Mouse (Mus musculus) kidney, embryonic 15.5 days (tissue): ENCODE measurements at regions not wholly inside any gene's neighbourhood (a gene's known extent, or its start where the extent isn't known, plus 50 kb on each side); places are given as distances from the start of the nearest gene placed in this dataset.

ENCODE experiments used
- ATAC-seq: fragments of 200-750 bp; cut with Nextera tagmentation; replicated peaks from 2 replicates; pipeline ENCODE4 v1.8.0; 2017; ENCODE audit warnings: moderate TSS enrichment; ENCODE audit not compliant: low FRiP score
- H3K27ac ChIP-seq: fragments of 300-500 bp; sonication (generic); 2 replicates; pipeline ENCODE4 v1.5.1; 2015; ENCODE audit warnings: mild to moderate bottlenecking, inconsistent platforms
- H3K27me3 ChIP-seq: fragments of 300-500 bp; sonication (generic); 2 replicates; pipeline ENCODE4 v1.6.1; 2015; ENCODE audit warnings: inconsistent platforms
- H3K36me3 ChIP-seq: fragments of 300-500 bp; sonication (generic); 2 replicates; pipeline ENCODE4 v1.6.1; 2015; ENCODE audit warnings: inconsistent platforms
- H3K4me1 ChIP-seq: fragments of 300-500 bp; sonication (generic); 2 replicates; pipeline ENCODE4 v1.6.1; 2015; ENCODE audit warnings: inconsistent platforms
- H3K4me2 ChIP-seq: fragments of 300-500 bp; sonication (generic); 2 replicates; pipeline ENCODE4 v1.6.1; 2015; ENCODE audit warnings: moderate library complexity, mild to moderate bottlenecking, inconsistent platforms
- H3K4me3 ChIP-seq: fragments of 300-500 bp; sonication (generic); replicated peaks from 2 replicates; pipeline ENCODE4 v1.5.1; 2015; ENCODE audit warnings: mild to moderate bottlenecking, inconsistent platforms
- H3K9ac ChIP-seq: fragments of 300-500 bp; sonication (generic); 2 replicates; pipeline ENCODE4 v1.6.1; 2015; ENCODE audit warnings: mild to moderate bottlenecking, inconsistent platforms
- H3K9me3 ChIP-seq: fragments of 300-500 bp; sonication (generic); replicated peaks from 2 replicates; pipeline ENCODE4 v1.6.1; 2016; ENCODE audit warnings: inconsistent platforms
- WGBS: fragments of 180-500 bp; shearing (Covaris S2); methylation state at CpG from one replicate; pipeline ENCODE4 v1.1.7; 2015; ENCODE audit warnings: mixed read lengths; 5-methylcytosine and 5-hydroxymethylcytosine counted together

DNA sequence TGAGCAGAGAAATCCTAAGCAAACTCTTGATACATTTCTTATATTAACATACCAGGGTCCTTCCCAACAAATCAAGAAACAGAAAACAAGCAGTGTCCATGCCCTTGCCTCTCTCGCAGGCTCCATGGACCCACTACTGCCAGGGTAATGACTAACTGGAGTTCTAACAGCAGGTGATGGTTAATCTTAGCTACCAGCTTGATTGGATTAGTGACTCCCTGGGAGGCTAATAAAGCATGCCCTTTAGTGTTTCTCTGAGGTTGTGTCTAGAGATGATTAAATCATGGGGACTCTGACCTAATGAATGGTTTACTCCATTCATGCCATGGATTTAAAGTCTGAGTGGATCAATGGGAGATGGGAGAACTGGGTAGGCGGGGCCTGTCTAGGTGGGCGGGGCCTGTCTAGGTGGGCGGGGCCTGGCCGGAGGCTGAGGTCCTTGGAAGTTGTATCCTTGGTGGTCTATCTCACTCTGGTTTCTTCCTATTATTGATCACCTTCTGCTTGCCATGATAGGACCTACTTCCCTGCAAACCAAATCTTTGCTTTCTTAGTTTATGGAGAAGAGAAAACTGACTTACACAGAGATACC lies 247.3 kb upstream of the Gadl1 start:
- no peaks in the 10 kb centered on the region for H3K27me3 ChIP-seq
- WGBS: 80% methylated on average over 5 of the region's 5 CpGs
- no peak overlapping the region for H3K9ac ChIP-seq
- H3K36me3 ChIP-seq: no peaks in the 10 kb centered on the region
- no peak overlapping the region for H3K4me3 ChIP-seq
- no peak overlapping the region for H3K4me2 ChIP-seq
- H3K4me1 ChIP-seq: peaks cover 14% of the 10 kb centered on the region
- no peaks in the 10 kb centered on the region for H3K9me3 ChIP-seq
- peak; percentile 75; the same call in 1 of the 2 replicates for ATAC-seq
- H3K27ac ChIP-seq: peak overlapping the region; percentile 67; the same call in 1 of the 2 replicates

DNA sequence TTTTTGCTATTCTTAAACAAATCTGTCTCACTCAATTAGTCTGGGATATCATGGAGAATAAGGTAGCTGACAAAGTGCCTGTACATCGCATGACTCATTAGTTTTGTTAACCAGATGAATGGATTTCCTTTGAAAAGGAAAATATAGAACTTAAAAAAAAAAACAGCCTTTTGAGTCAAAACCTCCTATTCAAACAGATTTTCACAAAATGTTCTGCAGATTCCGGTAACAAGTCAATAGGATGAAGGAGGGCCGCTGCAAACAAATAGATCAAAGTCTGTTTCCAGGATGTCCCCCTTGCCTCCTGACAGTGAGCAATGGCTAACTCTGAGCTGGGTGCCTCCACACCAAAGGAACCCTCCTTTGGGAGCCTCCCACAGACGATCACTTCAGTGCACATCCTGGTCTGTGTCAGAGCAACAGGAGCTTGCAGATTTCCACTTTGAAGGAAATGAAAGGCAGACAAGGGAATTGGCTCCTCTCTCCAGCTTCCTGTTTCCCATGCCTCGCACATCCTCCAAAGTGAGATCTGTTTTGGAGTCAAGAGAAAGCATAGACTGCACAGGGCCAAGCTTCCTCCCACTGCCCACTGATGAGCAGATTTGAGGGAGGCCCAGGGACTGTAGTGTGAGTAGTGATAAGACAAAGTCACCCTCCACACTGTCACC lies 243.8 kb upstream of the Gadl1 start:
- Histone ChIP-seq H3K9me3 (no peaks in the 10 kb centered on the region), H3K4me3 (no peak overlapping the region), H3K27ac (peak overlapping the region; percentile 9; the same call in 1 of the 2 replicates), H3K36me3 (no peaks in the 10 kb centered on the region), H3K4me2 (no peak overlapping the region), H3K4me1 (peaks cover 16% of the 10 kb centered on the region), H3K27me3 (no peaks in the 10 kb centered on the region), H3K9ac (no peak overlapping the region)
- ATAC-seq: no peak; the same call in 1 of the 2 replicates
- 16% methylated on average over 5 of the region's 5 CpGs for WGBS

DNA sequence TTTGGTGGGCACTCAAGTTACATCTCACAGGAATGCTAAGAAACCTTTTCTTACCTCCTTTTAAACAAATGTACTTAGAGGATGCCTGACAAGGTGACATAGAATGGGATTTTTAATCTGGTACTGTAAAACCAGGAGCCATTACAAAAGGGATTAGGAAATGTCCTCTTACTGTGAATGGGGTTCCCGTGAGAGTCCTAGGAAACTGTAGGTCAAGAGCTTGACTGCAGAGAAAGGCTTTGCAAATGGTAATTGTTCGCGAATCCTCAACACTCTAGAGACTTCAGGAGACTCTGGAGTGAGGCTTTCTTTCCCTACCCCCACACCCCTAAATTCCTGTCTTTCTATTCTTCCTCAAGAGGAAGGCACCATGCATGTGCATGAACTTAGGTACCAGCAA lies 242.7 kb upstream of the Gadl1 start:
- Histone ChIP-seq H3K9ac (no peak overlapping the region), H3K27me3 (no peaks in the 10 kb centered on the region), H3K4me1 (peaks cover 16% of the 10 kb centered on the region), H3K27ac (no peak overlapping the region), H3K4me2 (no peak overlapping the region), H3K9me3 (no peaks in the 10 kb centered on the region), H3K4me3 (no peak overlapping the region), H3K36me3 (no peaks in the 10 kb centered on the region)
- 90% methylated on average over 3 of the region's 3 CpGs for WGBS
- ATAC-seq: no peak

DNA sequence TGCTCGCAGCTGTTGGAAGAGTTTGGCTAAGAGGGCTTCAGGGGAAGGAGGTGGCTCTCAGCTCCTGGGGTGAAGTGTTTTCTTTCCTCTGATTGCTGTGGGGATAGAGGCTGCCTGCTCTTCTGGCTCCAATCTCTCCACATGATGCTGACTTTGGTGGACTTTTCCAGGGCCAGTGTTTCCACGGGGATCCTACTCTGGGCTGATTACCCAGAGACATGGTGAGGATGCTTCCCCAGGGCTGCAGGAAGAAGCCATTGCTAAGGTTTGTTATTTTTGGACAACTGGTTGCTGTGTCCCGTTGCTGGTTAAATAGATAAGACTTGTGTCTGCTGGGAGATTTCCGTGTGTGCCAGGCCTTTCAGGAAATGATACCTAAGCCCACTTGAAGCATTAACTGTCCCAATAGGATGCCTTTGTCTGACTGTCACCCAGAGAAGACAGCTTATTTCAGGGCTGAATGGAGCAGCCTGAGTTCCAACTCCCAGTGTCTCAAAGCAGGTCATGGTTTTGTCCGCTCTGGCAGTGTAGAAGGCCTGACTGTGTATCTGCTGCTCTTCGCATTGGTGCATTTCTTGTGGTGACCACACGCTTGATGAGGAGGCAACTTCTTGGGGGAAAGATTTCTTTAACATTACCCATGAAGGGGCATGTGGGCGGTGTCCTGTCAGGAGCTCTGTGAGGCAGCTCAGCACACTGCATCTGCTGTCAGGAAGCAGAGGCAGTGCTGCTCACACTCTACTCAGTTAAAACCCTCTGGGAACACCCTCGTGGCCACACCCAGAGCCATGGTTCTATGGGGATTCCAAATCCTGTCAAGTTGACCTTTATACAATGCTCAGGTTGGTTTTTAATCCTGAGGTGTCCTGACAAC lies 228.3 kb upstream of the Gadl1 start:
- WGBS: 67% methylated on average over 9 of the region's 9 CpGs
- H3K4me1 ChIP-seq: peaks cover 7% of the 10 kb centered on the region
- ATAC-seq: no peak
- H3K27ac ChIP-seq: no peak overlapping the region
- H3K4me2 ChIP-seq: no peak overlapping the region
- no peak overlapping the region for H3K4me3 ChIP-seq
- H3K27me3 ChIP-seq: no peaks in the 10 kb centered on the region
- H3K9me3 ChIP-seq: no peaks in the 10 kb centered on the region
- no peak overlapping the region for H3K9ac ChIP-seq
- H3K36me3 ChIP-seq: no peaks in the 10 kb centered on the region

DNA sequence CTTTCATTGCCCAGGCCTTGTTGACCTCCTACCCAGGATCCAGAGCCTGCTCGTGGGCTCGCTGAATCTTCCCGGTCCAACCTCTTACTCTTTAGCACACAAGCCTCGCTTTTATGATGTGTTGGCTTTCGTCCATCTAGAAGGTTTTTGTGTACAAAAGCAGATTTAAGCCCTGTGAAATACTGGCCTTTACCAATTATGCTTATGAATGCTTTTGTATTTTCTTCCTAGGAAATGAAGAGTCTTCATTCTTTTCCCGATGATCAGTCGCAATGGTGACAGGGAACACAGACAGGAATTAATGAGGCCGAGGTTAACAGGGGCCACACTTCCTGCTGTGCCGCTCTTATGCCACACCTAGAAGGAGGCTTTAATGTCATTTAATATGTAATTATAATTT lies 227.4 kb upstream of the Gadl1 start:
- Histone ChIP-seq H3K36me3 (no peaks in the 10 kb centered on the region), H3K4me2 (no peak overlapping the region), H3K4me3 (no peak overlapping the region), H3K4me1 (peaks cover 7% of the 10 kb centered on the region), H3K9me3 (no peaks in the 10 kb centered on the region), H3K27me3 (no peaks in the 10 kb centered on the region), H3K9ac (no peak overlapping the region), H3K27ac (no peak overlapping the region)
- 53% methylated on average over 9 of the region's 9 CpGs for WGBS
- no peak for ATAC-seq

DNA sequence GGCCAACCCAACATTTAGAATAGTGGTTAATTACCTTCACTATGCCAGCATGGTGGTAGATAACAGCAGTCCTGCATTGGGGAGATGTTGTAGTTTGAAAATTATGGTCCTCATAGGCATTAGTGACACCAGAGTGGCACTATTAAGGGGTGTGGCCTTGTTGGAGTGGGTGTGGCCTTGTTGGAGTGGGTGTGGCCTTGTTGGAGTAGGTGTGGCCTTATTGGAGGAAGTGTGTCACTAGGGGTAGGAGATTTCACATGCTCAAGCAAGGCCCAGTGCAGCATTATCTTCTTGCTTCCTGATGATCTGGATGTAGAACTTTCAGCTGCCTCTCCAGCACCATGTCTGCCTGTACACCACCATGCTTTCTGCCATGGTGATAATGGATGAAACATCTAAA lies 225.3 kb upstream of the Gadl1 start:
- ATAC-seq: no peak
- Histone ChIP-seq H3K4me2 (no peak overlapping the region), H3K4me1 (peaks cover 7% of the 10 kb centered on the region), H3K9me3 (no peaks in the 10 kb centered on the region), H3K36me3 (no peaks in the 10 kb centered on the region), H3K9ac (no peak overlapping the region), H3K27ac (no peak overlapping the region), H3K27me3 (no peaks in the 10 kb centered on the region), H3K4me3 (no peak overlapping the region)

DNA sequence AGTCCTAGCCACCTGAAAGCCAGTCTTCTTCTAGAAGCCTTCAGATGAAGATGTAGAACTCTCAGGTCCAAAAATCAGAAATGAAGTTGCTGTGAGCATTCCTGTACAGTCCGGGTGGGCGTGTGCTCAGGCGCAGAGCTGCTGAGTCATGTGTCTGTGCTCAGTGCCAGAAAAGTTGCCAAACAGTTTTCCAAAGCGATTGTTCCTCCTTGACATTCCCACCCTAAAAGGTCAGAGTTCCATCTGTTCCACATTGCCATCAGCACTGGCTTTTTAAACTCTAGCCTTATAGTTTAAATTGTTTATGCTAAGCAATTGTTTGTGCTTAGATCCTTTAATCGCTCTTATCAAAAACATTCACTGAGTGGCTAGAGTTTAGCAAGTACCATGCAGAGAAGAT lies 222.7 kb upstream of the Gadl1 start:
- no peaks in the 10 kb centered on the region for H3K36me3 ChIP-seq
- no peak overlapping the region for H3K4me2 ChIP-seq
- no peaks in the 10 kb centered on the region for H3K27me3 ChIP-seq
- H3K4me1 ChIP-seq: peaks cover 1% of the 10 kb centered on the region; the same call in 1 of the 2 replicates
- WGBS: 91% methylated on average over 5 of the region's 5 CpGs
- H3K27ac ChIP-seq: no peak overlapping the region
- no peak for ATAC-seq
- H3K9me3 ChIP-seq: no peaks in the 10 kb centered on the region
- no peak overlapping the region for H3K4me3 ChIP-seq
- H3K9ac ChIP-seq: no peak overlapping the region

DNA sequence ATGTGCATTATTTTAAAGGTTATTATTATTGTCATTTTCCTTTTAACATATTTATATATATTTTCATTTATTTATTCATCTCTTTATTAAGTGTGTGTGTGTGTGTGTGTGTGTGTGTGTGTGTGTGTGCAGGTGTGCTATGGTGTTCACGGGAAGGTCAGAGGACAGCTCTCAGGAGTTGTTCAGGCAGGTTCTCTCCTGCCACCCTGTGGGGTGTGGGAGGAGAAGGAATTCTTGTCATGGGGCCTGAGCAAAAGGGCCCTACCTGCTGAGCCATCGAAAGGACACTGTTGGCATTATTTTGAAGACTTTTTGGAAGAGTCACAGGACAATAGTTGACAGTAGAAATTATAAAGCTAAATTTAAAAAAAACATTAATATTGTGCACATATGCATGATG lies 216.4 kb upstream of the Gadl1 start:
- ATAC-seq: no peak
- H3K27me3 ChIP-seq: no peaks in the 10 kb centered on the region
- no peak overlapping the region for H3K9ac ChIP-seq
- H3K4me1 ChIP-seq: no peaks in the 10 kb centered on the region
- 55% methylated on average over 2 of the region's 2 CpGs for WGBS
- no peak overlapping the region for H3K4me2 ChIP-seq
- no peaks in the 10 kb centered on the region for H3K36me3 ChIP-seq
- no peaks in the 10 kb centered on the region for H3K9me3 ChIP-seq
- H3K4me3 ChIP-seq: no peak overlapping the region
- no peak overlapping the region for H3K27ac ChIP-seq

DNA sequence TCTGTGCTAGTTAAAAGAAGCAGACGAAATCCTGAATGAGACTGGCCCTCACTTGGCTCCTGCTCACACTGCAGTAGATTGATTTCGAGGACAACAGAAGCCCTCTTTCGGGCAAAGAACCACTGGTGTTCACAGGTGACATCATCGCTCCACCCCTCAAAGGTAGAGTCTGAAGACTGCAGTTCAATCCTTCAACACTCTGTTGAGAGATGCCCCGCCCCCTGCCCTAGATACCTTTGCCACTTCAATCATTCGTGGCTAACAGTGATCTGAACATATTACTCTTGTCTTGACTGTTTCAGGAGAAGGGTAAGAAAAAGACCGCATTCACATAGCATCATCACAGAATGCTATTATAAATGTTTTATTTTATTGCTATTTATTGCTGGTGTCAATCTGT lies 205.5 kb upstream of the Gadl1 start:
- ATAC-seq: no peak
- WGBS: 91% methylated on average over 7 of the region's 7 CpGs

DNA sequence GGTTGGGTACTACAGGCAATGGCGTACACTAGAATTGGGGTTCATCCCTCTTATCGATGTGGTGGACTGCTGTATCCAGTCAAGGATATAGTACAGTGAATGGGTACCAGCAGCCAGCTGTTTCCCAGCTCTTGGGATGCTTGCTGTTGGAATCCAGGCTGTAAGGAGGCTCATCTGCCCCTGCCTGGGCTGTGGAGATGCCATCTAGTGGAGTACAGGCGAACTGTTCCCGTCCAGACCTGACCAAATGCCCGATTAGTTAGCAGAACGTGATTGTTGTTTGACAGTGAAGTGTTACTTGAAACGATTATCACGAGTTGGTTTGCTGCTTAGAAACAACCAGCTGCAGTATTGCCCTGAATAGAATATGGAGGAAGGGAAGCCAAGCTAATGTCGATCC lies 205.0 kb upstream of the Gadl1 start:
- WGBS: 32% methylated on average over 9 of the region's 9 CpGs
- ATAC-seq: no peak
- H3K27me3 ChIP-seq: no peaks in the 10 kb centered on the region
- no peak overlapping the region for H3K4me3 ChIP-seq
- H3K4me1 ChIP-seq: peaks cover 13% of the 10 kb centered on the region; the same call in 1 of the 2 replicates
- H3K27ac ChIP-seq: no peak overlapping the region
- no peaks in the 10 kb centered on the region for H3K9me3 ChIP-seq
- H3K9ac ChIP-seq: no peak overlapping the region
- no peak overlapping the region for H3K4me2 ChIP-seq
- no peaks in the 10 kb centered on the region for H3K36me3 ChIP-seq

More for the DNA sequence above, 205.5 kb upstream of the Gadl1 start:
- no peak overlapping the region for H3K4me3 ChIP-seq
- H3K27ac ChIP-seq: no peak overlapping the region
- H3K9ac ChIP-seq: no peak overlapping the region
- H3K36me3 ChIP-seq: no peaks in the 10 kb centered on the region
- H3K9me3 ChIP-seq: no peaks in the 10 kb centered on the region
- H3K4me1 ChIP-seq: peaks cover 10% of the 10 kb centered on the region; the same call in 1 of the 2 replicates
- H3K4me2 ChIP-seq: no peak overlapping the region
- no peaks in the 10 kb centered on the region for H3K27me3 ChIP-seq

DNA sequence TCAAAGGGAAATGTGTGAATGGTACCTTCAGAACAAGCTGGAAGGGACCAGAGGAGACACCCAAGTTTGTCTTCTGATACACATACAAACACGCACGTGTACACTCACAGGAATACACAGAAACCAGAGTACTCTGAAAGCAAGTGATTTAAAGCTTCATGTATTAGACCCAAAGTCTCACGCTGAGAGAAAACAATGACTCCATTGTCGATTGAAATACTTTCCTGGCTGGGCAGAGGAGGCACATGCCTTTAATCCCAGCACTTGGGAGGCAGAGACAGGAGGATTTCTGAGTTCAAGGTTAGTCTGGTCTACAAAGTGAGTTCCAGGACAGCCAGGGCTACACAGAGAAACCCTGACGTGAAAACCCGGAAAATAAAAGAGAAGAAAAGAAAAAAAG lies 203.5 kb upstream of the Gadl1 start:
- WGBS: 88% methylated on average over 6 of the region's 6 CpGs
- Histone ChIP-seq H3K27me3 (no peaks in the 10 kb centered on the region), H3K4me1 (peaks cover 13% of the 10 kb centered on the region; the same call in 1 of the 2 replicates), H3K9me3 (no peaks in the 10 kb centered on the region), H3K27ac (no peak overlapping the region), H3K9ac (no peak overlapping the region), H3K4me2 (no peak overlapping the region), H3K36me3 (no peaks in the 10 kb centered on the region), H3K4me3 (no peak overlapping the region)
- no peak for ATAC-seq
